Mouse (Mus musculus) kidney, embryonic 15.5 days (tissue): ENCODE data around the gene Zfp711. TPM values are rescaled to one million over a fixed set of nuclear protein-coding genes. Genes with fewer than 3 reads are reported as not detected.

Experiments used
- ATAC-seq: fragments of 200-750 bp; cut with Nextera tagmentation; replicated peaks from 2 replicates; pipeline ENCODE4 v1.8.0; 2017; ENCODE audit warnings: moderate TSS enrichment; ENCODE audit not compliant: low FRiP score
- H3K27ac ChIP-seq: fragments of 300-500 bp; sonication (generic); 2 replicates; pipeline ENCODE4 v1.5.1; 2015; ENCODE audit warnings: mild to moderate bottlenecking, inconsistent platforms
- H3K27me3 ChIP-seq: fragments of 300-500 bp; sonication (generic); 2 replicates; pipeline ENCODE4 v1.6.1; 2015; ENCODE audit warnings: inconsistent platforms
- H3K36me3 ChIP-seq: fragments of 300-500 bp; sonication (generic); 2 replicates; pipeline ENCODE4 v1.6.1; 2015; ENCODE audit warnings: inconsistent platforms
- H3K4me1 ChIP-seq: fragments of 300-500 bp; sonication (generic); 2 replicates; pipeline ENCODE4 v1.6.1; 2015; ENCODE audit warnings: inconsistent platforms
- H3K4me2 ChIP-seq: fragments of 300-500 bp; sonication (generic); 2 replicates; pipeline ENCODE4 v1.6.1; 2015; ENCODE audit warnings: moderate library complexity, mild to moderate bottlenecking, inconsistent platforms
- H3K4me3 ChIP-seq: fragments of 300-500 bp; sonication (generic); replicated peaks from 2 replicates; pipeline ENCODE4 v1.5.1; 2015; ENCODE audit warnings: mild to moderate bottlenecking, inconsistent platforms
- H3K9ac ChIP-seq: fragments of 300-500 bp; sonication (generic); 2 replicates; pipeline ENCODE4 v1.6.1; 2015; ENCODE audit warnings: mild to moderate bottlenecking, inconsistent platforms
- H3K9me3 ChIP-seq: fragments of 300-500 bp; sonication (generic); replicated peaks from 2 replicates; pipeline ENCODE4 v1.6.1; 2016; ENCODE audit warnings: inconsistent platforms
- WGBS: fragments of 180-500 bp; shearing (Covaris S2); methylation state at CpG from one replicate; pipeline ENCODE4 v1.1.7; 2015; ENCODE audit warnings: mixed read lengths; 5-methylcytosine and 5-hydroxymethylcytosine counted together
- polyA plus RNA-seq: library from polyadenylated mRNA; unstranded; fragments of >200 nt; fragmentation: Nextera tagmentation; extraction: Ambion mirVana; gene quantifications from 2 replicates; pipeline ENCODE4 v1.2.1, GENCODE M21; 2015

Gene Zfp711
- 11.2 and 12.6 TPM in 2 replicates for polyA plus RNA-seq

- Histone ChIP-seq H3K9me3 (no peaks in the 10 kb centered on the region), H3K4me2 (peak within 1 kb of the TSS; percentile 59), H3K27me3 (no peaks in the 10 kb centered on the region), H3K36me3 (no peaks in the 10 kb centered on the region), H3K4me1 (no peaks in the 10 kb centered on the region), H3K9ac (peak within 1 kb of the TSS; percentile 56), H3K4me3 (peak within 1 kb of the TSS; percentile 63), H3K27ac (peak within 1 kb of the TSS; percentile 64)
- peak; percentile 97 for ATAC-seq
- 28% methylated on average over 62 of the region's 79 CpGs for WGBS
Observed at GRCm38 (mm10) chrX:112600511-112601305, at the start of gene Zfp711. Zfp711 (plus strand) TSS chrX:112600526.

- H3K4me3 ChIP-seq, result no peak overlapping the region
- H3K4me1 ChIP-seq, result no peaks in the 10 kb centered on the region
- no peaks in the 10 kb centered on the region for H3K36me3 ChIP-seq
- no peak overlapping the region for H3K9ac ChIP-seq
- 76% methylated on average over 2 of the region's 2 CpGs for WGBS
- no peaks in the 10 kb centered on the region for H3K27me3 ChIP-seq
- no peak for ATAC-seq
- H3K4me2 ChIP-seq, result no peak overlapping the region
- no peaks in the 10 kb centered on the region for H3K9me3 ChIP-seq
- H3K27ac ChIP-seq, result no peak overlapping the region
Observed at GRCm38 (mm10) chrX:112567716-112568115, 32.6 kb upstream of the Zfp711 start.

- no peaks in the 10 kb centered on the region for H3K36me3 ChIP-seq
- peak overlapping the region; percentile 59 for H3K4me2 ChIP-seq
- peak; percentile 77 for ATAC-seq
- H3K27me3 ChIP-seq, result no peaks in the 10 kb centered on the region
- H3K27ac ChIP-seq, result peak overlapping the region; percentile 64
- H3K9me3 ChIP-seq, result no peaks in the 10 kb centered on the region
- 16% methylated on average over 52 of the region's 81 CpGs for WGBS
- peak overlapping the region; percentile 56 for H3K9ac ChIP-seq
- H3K4me3 ChIP-seq, result peak overlapping the region; percentile 63
- H3K4me1 ChIP-seq, result no peaks in the 10 kb centered on the region
Observed at GRCm38 (mm10) chrX:112601306-112602120, 1.2 kb downstream of the Zfp711 start.

- no peaks in the 10 kb centered on the region for H3K4me1 ChIP-seq
- H3K9me3 ChIP-seq, result no peaks in the 10 kb centered on the region
- no peak overlapping the region for H3K4me3 ChIP-seq
- no peak overlapping the region for H3K4me2 ChIP-seq
- 49% methylated on average over 1 of the region's 1 CpGs for WGBS
- H3K27me3 ChIP-seq, result no peaks in the 10 kb centered on the region
- H3K9ac ChIP-seq, result no peak overlapping the region
- ATAC-seq, result no peak
- H3K27ac ChIP-seq, result no peak overlapping the region
- H3K36me3 ChIP-seq, result no peaks in the 10 kb centered on the region
Observed at GRCm38 (mm10) chrX:112675525-112675924, 75.2 kb downstream of the Zfp711 start.

- Histone ChIP-seq H3K4me3 (no peak overlapping the region), H3K9me3 (no peaks in the 10 kb centered on the region), H3K9ac (no peak overlapping the region), H3K27ac (no peak overlapping the region), H3K4me2 (no peak overlapping the region), H3K27me3 (no peaks in the 10 kb centered on the region), H3K4me1 (no peaks in the 10 kb centered on the region), H3K36me3 (no peaks in the 10 kb centered on the region)
- WGBS, result 73% methylated on average over 5 of the region's 5 CpGs
- ATAC-seq, result no peak
Observed at GRCm38 (mm10) chrX:112680605-112681004, 80.3 kb downstream of the Zfp711 start.

Other genes starting within 250 kb of the Zfp711 start
- not detected in 2 replicates for gene Satl1, start 193.7 kb upstream of the Zfp711 start, polyA plus RNA-seq
- not detected in 2 replicates for gene 2010106E10Rik, start 105.3 kb upstream of the Zfp711 start, polyA plus RNA-seq
- 0.34 and 0.50 TPM in 2 replicates for gene Pof1b, start 98.1 kb downstream of the Zfp711 start, polyA plus RNA-seq